Mouse (Mus musculus): Measurements from ENCODE around the gene Cep131. TPM values are rescaled to one million over a fixed set of nuclear protein-coding genes. Genes with fewer than 3 reads are reported as not detected.
A peak's percentile ranks its signal among the peaks of the same experiment; 100 is the strongest.

Gene Cep131
- polyA plus RNA-seq, 1 experiment from 2014 or later: 34.6 TPM

DNA sequence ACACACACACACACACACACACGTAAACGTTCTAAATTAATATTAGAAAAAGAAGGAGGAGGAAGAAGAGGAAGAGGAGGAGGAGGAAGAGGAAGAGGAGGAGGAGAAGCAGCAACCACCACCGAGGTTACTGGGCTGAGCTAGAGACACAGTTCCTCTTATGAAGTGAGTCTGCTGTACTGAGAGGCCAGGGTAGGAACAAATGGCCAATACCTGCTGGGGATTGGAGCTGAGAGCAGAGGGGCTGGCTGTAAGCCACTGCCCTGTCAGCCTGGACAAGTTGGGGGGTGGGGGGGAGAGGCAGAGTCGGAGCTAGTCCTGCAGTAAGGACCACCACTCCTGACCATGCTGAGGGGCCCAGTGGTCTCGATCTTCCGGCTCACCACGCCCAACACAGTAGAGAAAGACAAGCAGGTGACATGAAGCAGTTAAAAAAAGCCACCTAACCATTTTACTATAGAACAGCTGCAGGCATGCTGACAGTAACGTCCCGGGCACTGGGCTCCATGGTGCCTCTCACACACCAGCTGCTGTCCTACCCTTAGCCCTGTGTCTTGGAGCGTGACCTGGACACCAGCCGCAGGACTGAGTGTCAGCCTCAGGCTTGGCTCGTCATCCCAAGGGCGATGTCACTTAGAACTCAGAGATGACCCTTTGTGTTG, 22.5 kb downstream of the Cep131 start:
- H3K9me3 ChIP-seq: no peaks in the 10 kb centered on the region
- no peak overlapping the region for H3K4me3 ChIP-seq
- ATAC-seq (replicated peaks): no peak
- no peaks in the 10 kb centered on the region for H3K27me3 ChIP-seq
- no peaks in the 10 kb centered on the region for H3K4me1 ChIP-seq
- H3K27ac ChIP-seq (replicated peaks): no peak overlapping the region
- no peak overlapping the region for H3K4me2 ChIP-seq (replicated peaks)
- H3K9ac ChIP-seq (replicated peaks): no peak overlapping the region
- WGBS: 89% methylated on average over 11 of the region's 13 CpGs
- peaks cover 27% of the 10 kb centered on the region for H3K36me3 ChIP-seq

DNA sequence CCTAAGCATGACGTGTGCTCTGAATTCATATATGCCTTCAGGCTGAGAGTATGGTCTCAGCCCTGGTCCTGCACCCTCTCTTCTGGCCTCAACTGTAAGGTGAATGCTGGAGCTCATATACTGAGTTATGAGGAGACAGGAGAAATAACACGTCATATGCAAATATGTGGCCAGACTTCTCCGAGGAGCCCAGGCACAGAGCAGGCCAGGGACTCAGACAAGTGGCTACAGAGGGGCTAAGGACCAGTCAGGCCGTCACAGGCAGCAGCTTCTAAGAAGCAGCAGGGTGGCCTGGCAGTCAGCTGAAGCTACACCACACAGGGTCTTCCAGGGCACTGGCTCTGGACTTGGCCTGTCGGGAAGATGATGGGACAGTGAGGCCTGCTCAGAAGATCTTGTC, 23.3 kb downstream of the Cep131 start:
- Histone ChIP-seq H3K36me3 (peaks cover 25% of the 10 kb centered on the region), H3K27ac (replicated peaks) (no peak overlapping the region)
- WGBS: 85% methylated on average over 5 of the region's 5 CpGs

DNA sequence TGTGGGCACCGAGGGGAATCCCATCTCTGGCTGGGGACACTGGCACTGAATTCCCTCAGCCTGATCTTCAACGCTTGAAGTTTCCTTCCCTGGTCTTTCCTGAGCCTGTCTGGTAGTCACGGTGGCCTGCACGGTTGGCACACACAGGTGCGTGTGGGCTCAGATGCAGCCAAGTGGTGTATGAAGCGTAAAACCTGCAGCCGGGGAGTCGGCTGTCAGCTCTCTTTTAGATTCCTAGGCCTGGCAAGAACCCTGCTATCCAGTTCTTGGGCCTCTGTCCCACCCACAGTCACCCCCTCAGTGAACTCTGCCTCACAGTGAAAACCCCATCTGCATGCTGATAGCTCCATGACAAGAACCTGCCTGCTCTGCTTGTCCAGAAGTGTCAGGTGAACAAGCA, 26.0 kb downstream of the Cep131 start:
- H3K27me3 ChIP-seq: no peaks in the 10 kb centered on the region
- no peak for ATAC-seq (replicated peaks)
- H3K36me3 ChIP-seq: peaks cover 14% of the 10 kb centered on the region
- H3K9me3 ChIP-seq: no peaks in the 10 kb centered on the region
- no peak overlapping the region for H3K27ac ChIP-seq (replicated peaks)
- no peaks in the 10 kb centered on the region for H3K4me1 ChIP-seq
- H3K4me2 ChIP-seq (replicated peaks): no peak overlapping the region
- no peak overlapping the region for H3K4me3 ChIP-seq
- no peak overlapping the region for H3K9ac ChIP-seq (replicated peaks)
- 89% methylated on average over 8 of the region's 8 CpGs for WGBS

More for the DNA sequence above, 23.3 kb downstream of the Cep131 start:
- no peak overlapping the region for H3K4me3 ChIP-seq
- H3K9ac ChIP-seq (replicated peaks): no peak overlapping the region
- ATAC-seq (replicated peaks): no peak
- H3K4me2 ChIP-seq (replicated peaks): no peak overlapping the region
- no peaks in the 10 kb centered on the region for H3K27me3 ChIP-seq
- H3K9me3 ChIP-seq: no peaks in the 10 kb centered on the region
- no peaks in the 10 kb centered on the region for H3K4me1 ChIP-seq

DNA sequence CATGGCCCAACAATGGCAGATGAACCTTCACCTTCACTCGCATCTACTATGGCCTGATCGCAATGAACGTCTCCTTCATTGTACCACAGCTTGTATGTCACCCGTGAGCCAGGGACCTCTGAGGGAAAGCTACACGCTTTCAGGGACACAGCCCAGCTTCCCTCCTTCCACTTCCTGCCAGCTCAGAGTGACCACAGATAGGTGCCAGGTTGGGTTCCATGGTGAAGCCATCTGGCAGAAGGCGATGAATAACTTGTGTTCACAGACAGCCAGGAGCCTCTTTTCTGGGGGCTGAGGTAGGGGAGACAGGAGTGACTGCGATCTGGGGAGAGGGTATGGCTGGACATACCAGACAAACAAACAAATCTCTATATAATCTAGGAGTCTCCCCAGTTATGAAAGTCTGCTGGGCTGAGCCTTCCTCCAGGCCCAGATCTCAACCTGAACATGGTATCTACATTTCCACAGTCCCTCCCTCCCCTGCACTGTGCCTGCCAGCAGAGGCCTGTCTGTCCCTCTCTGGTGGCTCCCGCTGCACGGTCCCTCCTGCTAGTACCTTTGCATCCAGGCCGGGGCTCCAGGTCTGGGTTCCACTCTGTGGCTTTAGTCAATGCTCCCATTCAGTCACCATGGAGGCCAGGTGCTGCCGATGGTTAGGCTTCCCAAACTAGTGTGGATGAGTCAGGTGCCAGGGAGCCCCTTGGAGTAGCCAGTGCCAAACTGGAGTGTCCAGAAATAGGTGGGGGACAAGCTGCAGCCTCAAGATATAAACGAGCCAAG, 30.5 kb downstream of the Cep131 start:
- no peaks in the 10 kb centered on the region for H3K36me3 ChIP-seq
- 0 out of 2 replicates have a peak, but pooled peaks cover 7% of the 10 kb centered on the region for H3K4me1 ChIP-seq
- no peaks in the 10 kb centered on the region for H3K9me3 ChIP-seq
- H3K4me3 ChIP-seq: no peak overlapping the region
- 81% methylated on average over 12 of the region's 12 CpGs for WGBS
- ATAC-seq (replicated peaks): no peak
- no peak overlapping the region for H3K4me2 ChIP-seq (replicated peaks)
- no peak overlapping the region for H3K27ac ChIP-seq (replicated peaks)
- H3K27me3 ChIP-seq: no peaks in the 10 kb centered on the region
- H3K9ac ChIP-seq (replicated peaks): no peak overlapping the region

DNA sequence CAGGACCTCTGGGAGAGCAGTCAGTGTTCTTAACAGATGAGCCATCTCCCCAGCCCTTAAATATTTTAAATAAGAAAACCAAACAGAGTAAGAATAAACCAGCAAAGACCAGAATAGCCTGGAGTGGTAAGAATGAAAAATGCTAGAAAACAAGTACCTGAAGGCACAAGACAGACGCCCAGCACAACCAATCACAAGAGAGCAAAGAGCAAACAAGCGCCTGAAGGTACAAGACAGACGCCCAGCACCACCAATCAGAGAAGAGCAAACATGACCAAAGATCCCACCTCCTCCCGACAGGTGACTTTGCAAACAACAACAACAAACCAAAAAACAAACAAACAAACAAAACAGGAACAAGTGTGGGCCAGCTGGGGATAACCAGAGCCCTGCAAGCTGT, 32.8 kb downstream of the Cep131 start:
- ATAC-seq (replicated peaks): no peak

DNA sequence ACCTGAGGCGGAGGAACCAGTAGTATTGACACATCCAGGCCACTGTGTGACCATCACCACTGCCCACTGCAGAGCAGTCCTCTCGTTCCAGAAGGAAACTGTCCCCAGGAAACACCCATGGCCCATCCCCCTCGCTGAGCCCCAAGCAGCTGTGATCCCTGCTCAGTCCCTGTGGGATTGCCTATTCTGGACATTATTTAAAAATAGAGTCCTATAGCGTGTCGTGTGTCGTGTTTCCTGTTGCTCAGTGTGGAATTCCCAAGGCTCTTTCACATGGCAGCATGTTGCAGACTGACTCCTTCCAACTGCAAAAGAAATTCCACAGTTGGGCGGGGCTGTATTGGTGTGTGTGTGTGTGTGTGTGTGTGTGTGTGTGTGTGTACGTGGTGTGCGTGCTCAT, 34.4 kb downstream of the Cep131 start:
- ATAC-seq (replicated peaks): no peak
- WGBS: 78% methylated on average over 9 of the region's 9 CpGs
- H3K36me3 ChIP-seq: no peaks in the 10 kb centered on the region

More for the DNA sequence above, 32.8 kb downstream of the Cep131 start:
- WGBS: 84% methylated on average over 4 of the region's 4 CpGs
- Histone ChIP-seq H3K27me3 (no peaks in the 10 kb centered on the region), H3K9me3 (no peaks in the 10 kb centered on the region), H3K4me1 (0 out of 2 replicates have a peak, but pooled peaks cover 8% of the 10 kb centered on the region), H3K27ac (replicated peaks) (no peak overlapping the region), H3K4me2 (replicated peaks) (no peak overlapping the region), H3K36me3 (no peaks in the 10 kb centered on the region), H3K9ac (replicated peaks) (no peak overlapping the region), H3K4me3 (no peak overlapping the region)

DNA sequence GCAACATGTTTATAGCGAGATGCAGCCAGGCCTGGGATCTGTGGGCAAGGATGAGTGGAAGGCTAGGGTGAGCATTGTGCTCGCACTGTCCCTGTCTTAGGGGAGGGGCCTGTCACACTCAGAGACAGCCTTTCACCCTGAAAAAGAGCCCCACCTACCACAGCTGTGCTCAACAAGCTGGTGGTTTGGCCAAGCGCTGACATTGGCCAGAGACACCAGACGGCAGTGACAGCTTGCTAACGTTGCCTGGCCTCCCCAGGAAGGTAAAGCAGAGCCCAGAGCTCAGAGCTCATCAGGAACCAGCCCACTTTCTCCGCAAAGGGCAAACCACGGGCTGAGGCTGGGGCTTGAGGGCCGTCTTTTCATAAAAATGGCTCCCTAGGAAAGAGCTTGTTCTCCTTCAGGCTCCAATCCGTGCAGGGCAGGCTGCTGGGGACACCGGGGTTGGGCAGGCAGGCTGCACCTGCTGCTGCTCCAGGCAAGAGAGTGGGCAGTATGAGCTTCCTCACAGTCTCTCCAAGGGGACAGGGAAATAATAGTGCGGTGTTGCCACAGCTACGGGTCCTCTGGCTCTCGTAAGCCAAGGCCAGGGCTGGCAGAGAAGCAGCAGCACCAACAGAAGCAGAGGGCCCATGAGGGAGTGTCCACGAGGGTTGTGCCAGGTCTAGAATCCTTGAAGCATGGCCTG, 35.4 kb downstream of the Cep131 start:
- Histone ChIP-seq H3K4me3 (no peak overlapping the region), H3K36me3 (no peaks in the 10 kb centered on the region), H3K27ac (replicated peaks) (peak overlapping the region; percentile 16; the same call in 1 of the 2 replicates), H3K4me1 (peaks cover 28% of the 10 kb centered on the region), H3K9ac (replicated peaks) (no peak overlapping the region), H3K27me3 (no peaks in the 10 kb centered on the region), H3K4me2 (replicated peaks) (no peak overlapping the region), H3K9me3 (no peaks in the 10 kb centered on the region)
- 42% methylated on average over 14 of the region's 14 CpGs for WGBS
- no peak for ATAC-seq (replicated peaks)

More for the DNA sequence above, 34.4 kb downstream of the Cep131 start:
- H3K4me1 ChIP-seq: peaks cover 24% of the 10 kb centered on the region
- H3K9me3 ChIP-seq: no peaks in the 10 kb centered on the region
- H3K4me2 ChIP-seq (replicated peaks): no peak overlapping the region
- no peak overlapping the region for H3K9ac ChIP-seq (replicated peaks)
- H3K4me3 ChIP-seq: no peak overlapping the region
- no peak overlapping the region for H3K27ac ChIP-seq (replicated peaks)
- H3K27me3 ChIP-seq: no peaks in the 10 kb centered on the region

DNA sequence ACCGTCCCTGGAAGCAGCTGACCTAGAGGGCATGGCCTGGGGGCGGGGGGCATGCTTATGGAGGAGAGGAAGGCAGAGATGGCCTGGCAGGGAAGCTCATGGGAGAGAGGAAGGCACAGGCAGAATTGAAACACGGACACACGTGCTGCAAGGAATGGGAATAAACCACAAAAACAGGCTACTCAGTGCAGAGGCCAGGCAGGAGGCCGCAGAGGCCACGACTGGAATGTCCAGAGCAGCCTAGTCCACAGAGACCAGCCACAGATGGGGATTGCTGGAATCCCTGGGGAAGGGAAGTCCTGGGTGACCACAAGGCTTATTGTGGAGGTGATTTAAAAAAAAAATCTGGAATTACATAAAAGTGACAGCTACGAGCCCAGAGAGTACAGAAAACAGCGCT, 37.6 kb downstream of the Cep131 start:
- Histone ChIP-seq H3K27me3 (no peaks in the 10 kb centered on the region), H3K27ac (replicated peaks) (no peak overlapping the region), H3K4me3 (no peak overlapping the region), H3K36me3 (no peaks in the 10 kb centered on the region), H3K9ac (replicated peaks) (no peak overlapping the region), H3K4me2 (replicated peaks) (no peak overlapping the region), H3K4me1 (peaks cover 50% of the 10 kb centered on the region), H3K9me3 (no peaks in the 10 kb centered on the region)
- 88% methylated on average over 8 of the region's 8 CpGs for WGBS
- no peak for ATAC-seq (replicated peaks)

DNA sequence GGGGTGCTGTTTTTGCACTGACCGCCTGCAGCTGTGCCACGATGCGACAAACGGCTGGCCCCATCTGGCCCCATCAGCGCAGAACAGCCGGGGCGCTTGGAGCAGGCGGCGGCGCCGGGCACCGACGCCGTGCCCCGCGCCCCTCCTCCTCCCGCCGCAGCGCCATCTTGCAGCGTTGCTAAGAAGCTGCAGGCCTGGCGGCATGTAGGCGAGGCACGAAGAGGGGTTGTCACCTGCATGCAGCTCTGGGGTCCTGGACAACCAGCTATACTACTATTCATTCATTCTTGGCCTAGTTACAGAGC, 38.4 kb downstream of the Cep131 start:
- no peaks in the 10 kb centered on the region for H3K36me3 ChIP-seq
- peaks cover 53% of the 10 kb centered on the region for H3K4me1 ChIP-seq
- H3K27ac ChIP-seq (replicated peaks): peak overlapping the region; percentile 83; the same call in 1 of the 2 replicates
- H3K4me2 ChIP-seq (replicated peaks): peak overlapping the region; percentile 92
- no peaks in the 10 kb centered on the region for H3K9me3 ChIP-seq
- ATAC-seq (replicated peaks): peak; percentile 8; the same call in 1 of the 2 replicates
- no peaks in the 10 kb centered on the region for H3K27me3 ChIP-seq
- H3K4me3 ChIP-seq: peak overlapping the region; percentile 59
- peak overlapping the region; percentile 74 for H3K9ac ChIP-seq (replicated peaks)
- under 1% methylated on average over 23 of the region's 23 CpGs for WGBS

DNA sequence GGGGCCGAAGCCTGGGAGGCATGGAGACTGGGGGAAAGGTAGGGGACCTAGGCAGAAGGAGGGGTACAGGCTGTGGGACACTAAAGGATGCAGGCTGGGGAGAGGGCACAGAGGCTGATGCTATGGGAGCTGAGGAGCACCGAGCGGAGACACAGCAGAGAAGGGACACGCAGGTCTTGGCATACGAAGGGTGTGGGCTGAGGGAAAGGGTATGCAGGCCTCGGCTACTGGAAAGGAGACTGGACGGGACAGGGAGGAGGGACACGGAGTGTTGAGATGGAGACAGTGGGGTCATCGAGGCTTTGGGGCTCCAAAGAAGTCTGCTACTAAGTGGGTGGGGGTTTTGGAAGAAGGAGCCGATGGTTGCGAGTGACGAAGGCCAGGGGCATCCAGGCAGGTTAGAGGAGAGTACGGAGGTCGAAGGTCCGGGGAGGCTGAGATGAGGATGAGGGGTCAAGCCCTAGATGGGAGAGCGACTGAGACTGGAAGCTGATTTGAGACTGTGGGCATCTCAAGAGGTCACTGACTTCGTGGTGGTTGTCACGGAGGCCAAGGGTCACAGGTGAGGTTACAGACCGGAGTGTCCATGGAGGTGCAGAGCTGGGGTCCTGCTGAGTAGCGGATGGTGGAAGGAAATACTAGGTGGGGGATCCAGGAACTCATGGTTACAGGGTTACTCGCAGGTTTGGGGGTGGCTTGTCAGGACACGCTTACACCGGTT, 38.9 kb downstream of the Cep131 start:
- peak; percentile 36 for ATAC-seq (replicated peaks)
- H3K4me3 ChIP-seq: peak overlapping the region; percentile 59
- H3K36me3 ChIP-seq: no peaks in the 10 kb centered on the region
- no peaks in the 10 kb centered on the region for H3K9me3 ChIP-seq
- peak overlapping the region; percentile 83 for H3K27ac ChIP-seq (replicated peaks)
- H3K4me1 ChIP-seq: peaks cover 53% of the 10 kb centered on the region
- 7% methylated on average over 23 of the region's 23 CpGs for WGBS
- no peaks in the 10 kb centered on the region for H3K27me3 ChIP-seq
- peak overlapping the region; percentile 74 for H3K9ac ChIP-seq (replicated peaks)
- H3K4me2 ChIP-seq (replicated peaks): peak overlapping the region; percentile 92

DNA sequence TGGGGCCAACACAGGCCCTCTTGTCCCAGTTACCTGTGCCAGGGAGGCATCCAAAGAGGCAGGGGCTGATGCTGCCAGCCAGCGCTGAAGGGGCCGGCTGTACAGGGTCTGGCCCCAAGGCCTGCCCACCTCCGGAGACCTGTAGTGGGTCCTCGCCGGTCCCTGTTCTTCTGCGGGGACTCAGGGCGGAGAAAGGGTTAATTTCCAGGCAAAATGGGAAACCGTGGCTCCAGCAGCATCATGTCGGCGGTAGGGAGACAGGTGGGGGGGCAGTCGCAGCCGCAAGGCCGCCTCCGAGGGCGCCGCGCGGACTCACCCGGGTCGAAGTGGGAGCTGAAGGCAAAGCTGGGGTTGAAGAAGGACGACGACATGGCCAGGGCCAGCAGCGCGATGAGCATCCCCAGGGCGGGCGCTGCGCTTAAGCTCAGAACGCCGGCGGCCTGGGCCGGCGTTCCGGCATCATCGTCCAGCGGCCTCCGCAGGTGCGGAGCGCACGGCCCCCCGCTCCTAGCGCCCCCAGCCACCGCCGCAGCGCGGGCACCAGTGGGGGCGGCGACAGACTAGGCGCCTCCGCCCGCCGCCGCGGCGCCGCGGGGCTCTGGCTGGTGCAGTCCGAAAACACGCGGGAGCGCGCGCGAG, 40.0 kb downstream of the Cep131 start, which contains the start of gene Aatk:
TSS of gene Aatk (minus strand) at position 615 of the 639 bp plus-strand sequence.
- no peaks in the 10 kb centered on the region for H3K9me3 ChIP-seq
- peaks cover 59% of the 10 kb centered on the region for H3K4me1 ChIP-seq
- H3K27me3 ChIP-seq: no peaks in the 10 kb centered on the region
- H3K36me3 ChIP-seq: no peaks in the 10 kb centered on the region
- 0% methylated on average over 63 of the region's 63 CpGs for WGBS
- H3K4me3 ChIP-seq: peak within 1 kb of the TSS; percentile 59
- H3K9ac ChIP-seq (replicated peaks): peak within 1 kb of the TSS; percentile 74
- H3K27ac ChIP-seq (replicated peaks): peak within 1 kb of the TSS; percentile 83
- peak; percentile 18; the same call in 1 of the 2 replicates for ATAC-seq (replicated peaks)
- peak within 1 kb of the TSS; percentile 92 for H3K4me2 ChIP-seq (replicated peaks)
